Mouse (Mus musculus): Measurements from ENCODE around the gene Pla2g4f. TPM values are rescaled to one million over a fixed set of nuclear protein-coding genes. Genes with fewer than 3 reads are reported as not detected.

The Pla2g4f gene
- total RNA-seq, 2 experiments from 2014 or later: not detected

GRCm38 (mm10) chr2:120279961-120280360 is 34.0 kb downstream of the Pla2g4f start:
- peak; percentile 57 for DNase-seq

DNA sequence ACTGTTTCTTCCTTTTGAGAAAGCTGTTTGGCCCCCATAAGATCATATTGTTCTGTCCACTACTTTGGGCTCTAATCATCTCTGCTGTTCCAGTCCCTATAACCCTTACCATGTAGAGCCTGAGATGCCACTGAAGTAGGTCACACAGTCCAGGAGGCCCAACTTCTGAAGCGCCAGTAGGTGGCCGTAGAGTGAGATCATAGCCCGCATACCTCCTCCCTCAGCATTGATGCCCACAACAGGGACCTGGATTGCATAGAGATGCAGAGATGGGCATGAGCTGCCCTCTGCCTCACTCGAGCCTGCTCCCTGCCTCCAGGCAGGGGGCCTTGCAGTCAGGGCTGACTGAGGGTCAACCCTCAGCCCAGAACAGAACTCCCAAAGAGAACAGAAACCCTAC is 37.0 kb downstream of the Pla2g4f start:
- no peak for DNase-seq

- no peak for DNase-seq
Measured at GRCm38 (mm10) chr2:120268635-120269034, 45.3 kb downstream of the Pla2g4f start.

DNA sequence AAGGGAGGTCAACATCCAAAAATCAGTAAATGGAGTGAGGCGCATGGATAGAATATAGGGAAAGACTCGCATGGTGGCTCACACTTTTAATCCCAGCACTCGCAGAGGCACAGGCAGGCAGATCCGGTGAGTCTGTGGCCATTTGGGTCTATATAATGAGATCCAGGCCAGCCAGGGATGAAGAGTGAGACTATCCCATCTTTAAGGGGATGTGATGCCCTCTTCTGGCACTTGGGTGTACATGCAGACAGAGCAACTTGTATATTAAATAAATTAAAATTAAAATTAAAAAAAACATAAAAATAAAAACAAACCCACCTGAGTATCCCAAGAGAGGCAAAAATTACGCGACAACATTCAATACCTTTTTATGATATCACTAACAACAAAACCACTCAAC is 48.4 kb downstream of the Pla2g4f start:
- no peak for DNase-seq

- no peak for DNase-seq
Measured at GRCm38 (mm10) chr2:120264858-120265257, 49.1 kb downstream of the Pla2g4f start.

DNA sequence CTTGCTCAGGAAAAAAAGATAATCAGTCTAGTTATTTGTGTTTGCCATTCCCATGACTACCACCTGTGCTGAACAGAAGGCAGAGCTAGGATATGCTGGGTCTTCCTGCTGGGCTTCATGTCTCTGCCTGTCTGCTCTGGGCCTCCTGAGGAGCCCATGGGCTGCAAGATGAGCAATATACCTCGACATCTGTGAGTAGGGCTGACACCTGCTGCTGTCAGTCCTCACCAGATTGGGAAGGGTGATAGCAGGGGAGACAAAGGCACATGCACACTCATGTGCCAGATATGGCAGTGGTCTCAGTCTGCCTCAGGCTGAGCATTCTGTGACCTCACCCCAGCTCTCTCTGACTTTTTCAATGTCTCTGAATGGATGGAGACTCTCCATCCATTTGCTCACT is 51.1 kb downstream of the Pla2g4f start:
- DNase-seq: no peak

DNA sequence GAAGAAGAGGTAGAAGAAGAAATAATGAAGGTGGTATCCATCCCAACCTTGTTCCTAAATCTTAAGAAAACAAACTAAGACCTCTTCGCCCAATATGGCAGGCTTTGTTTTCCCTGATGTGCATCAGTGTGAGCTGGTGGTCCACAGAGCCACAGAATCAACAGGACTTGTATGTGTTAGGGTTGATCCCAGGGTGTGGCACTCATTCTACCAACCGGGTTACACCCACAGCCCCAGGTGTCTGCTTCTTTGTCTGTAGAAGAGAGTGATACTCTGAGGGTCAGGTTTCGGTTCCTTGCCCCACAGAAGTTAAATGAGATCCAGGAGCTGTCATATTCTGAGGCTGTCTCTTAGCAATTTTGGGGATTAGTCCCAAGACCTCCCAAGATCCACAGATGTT is 52.6 kb downstream of the Pla2g4f start:
- DNase-seq: no peak

GRCm38 (mm10) chr2:120256259-120256658 is 57.7 kb downstream of the Pla2g4f start:
- DNase-seq: no peak

- DNase-seq: no peak
Measured at GRCm38 (mm10) chr2:120252644-120253043, 61.3 kb downstream of the Pla2g4f start.

Other genes with a start within 250 kb of the Pla2g4f start
- gene Ehd4, start 159.6 kb downstream of the Pla2g4f start, total RNA-seq (2021): 100 to 1,000 TPM; 130 to 134 TPM
- 10 to 100 TPM; 32.5 to 33.7 TPM for gene Pla2g4e, start 68.8 kb downstream of the Pla2g4f start, total RNA-seq (2021)
- gene Pla2g4d, start 25.0 kb downstream of the Pla2g4f start, total RNA-seq (2021): not detected
- gene Vps39, start 39.0 kb upstream of the Pla2g4f start, total RNA-seq (2021): 10 to 100 TPM; 17.9 to 20.7 TPM
- gene Ganc, start 89.7 kb upstream of the Pla2g4f start, total RNA-seq (2021): 10 to 100 TPM; 29.1 to 30.8 TPM
- gene Tmem87a, start 89.9 kb upstream of the Pla2g4f start, total RNA-seq (2021): 10 to 100 TPM; 36.4 to 40.4 TPM
- gene Capn3, start 141.9 kb upstream of the Pla2g4f start, total RNA-seq (2021): 10 to 100 TPM; 92.4 to 94.1 TPM
- gene Zfp106, start 249.7 kb upstream of the Pla2g4f start, total RNA-seq (2021): 100 to 1,000 TPM; 222 to 256 TPM